Mouse (Mus musculus): ENCODE results near the gene Lyve1. TPM values are rescaled to one million over a fixed set of nuclear protein-coding genes. Genes with fewer than 3 reads are reported as not detected.

Gene Lyve1
- 29.3 and 55.9 TPM in 2 replicates for polyA plus RNA-seq (2012; rRNA removed; ENCODE audit: low replicate concordance)

GRCm38 (mm10) chr7:110862751-110863289 lies at the start of gene Lyve1:
Lyve1 (minus strand) TSS chr7:110863239.

DNA sequence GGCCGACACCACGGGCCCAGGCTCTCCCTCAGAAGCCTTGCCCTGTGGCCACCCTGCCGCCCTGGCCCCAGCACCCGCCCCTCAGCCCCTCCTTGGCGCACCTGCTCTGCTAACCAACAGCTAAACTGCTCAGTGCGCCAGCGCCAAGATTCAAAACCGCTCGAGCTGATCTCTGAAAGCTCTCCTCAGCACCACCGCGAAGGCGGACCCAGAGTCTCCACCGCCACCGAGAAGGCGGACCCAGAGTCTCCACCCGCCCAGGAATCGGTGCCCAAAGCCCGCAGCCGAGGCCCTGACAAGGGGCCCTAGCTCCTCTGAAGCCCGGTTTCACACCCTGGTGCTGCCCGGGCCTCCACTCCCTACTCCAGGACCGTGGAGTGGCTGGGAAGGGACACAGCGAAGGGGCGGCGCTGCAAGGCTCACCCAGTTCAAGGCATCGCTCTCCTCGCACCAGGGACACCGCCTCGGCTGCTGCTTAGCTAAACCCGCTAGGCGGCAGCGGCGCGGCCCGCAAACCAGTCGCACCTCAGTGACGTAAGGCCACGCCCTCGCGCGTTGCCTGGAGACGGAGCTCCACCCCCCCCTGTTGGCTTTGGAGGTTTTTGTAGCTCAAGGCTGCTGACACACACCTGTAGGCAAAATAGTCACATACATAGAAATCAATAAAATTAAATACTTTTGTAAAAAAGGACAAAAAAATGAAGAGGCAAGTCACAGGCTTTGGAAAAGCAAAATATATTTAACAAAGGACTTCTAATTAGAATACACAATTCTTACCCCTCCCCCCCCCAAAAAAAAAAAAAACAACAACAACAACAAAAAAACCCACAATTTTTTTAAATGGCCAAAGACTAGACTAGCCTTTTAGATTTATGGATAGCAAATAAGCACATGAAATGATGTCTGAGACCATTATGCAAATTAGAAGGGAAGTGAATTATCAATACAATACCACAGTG lies 18.8 kb downstream of the Lyve1 start, which contains the start of gene Rnf141:
Gene Rnf141, minus strand, starts transcription at position 542 of the 959 bp plus-strand sequence.

Other genes starting within 250 kb of the Lyve1 start
- gene Sbf2, start 248.3 kb downstream of the Lyve1 start, polyA plus RNA-seq (2012; rRNA removed; ENCODE audit: low replicate concordance): 11.7 and 18.4 TPM in 2 replicates
- gene Adm, start 235.6 kb downstream of the Lyve1 start, polyA plus RNA-seq (2012; rRNA removed; ENCODE audit: low replicate concordance): 13.8 and 16.6 TPM in 2 replicates
- gene Ampd3, start 95.0 kb downstream of the Lyve1 start, polyA plus RNA-seq (2012; rRNA removed; ENCODE audit: low replicate concordance): 15.7 and 23.7 TPM in 2 replicates
- gene Rnf141, start 18.8 kb downstream of the Lyve1 start, polyA plus RNA-seq (2012; rRNA removed; ENCODE audit: low replicate concordance): 12.8 and 39.1 TPM in 2 replicates
- gene Mrvi1, start 119.2 kb upstream of the Lyve1 start, polyA plus RNA-seq (2012; rRNA removed; ENCODE audit: low replicate concordance): 8.4 and 10.0 TPM in 2 replicates
- 11.0 and 19.5 TPM in 2 replicates for gene Ctr9, start 165.7 kb upstream of the Lyve1 start, polyA plus RNA-seq (2012; rRNA removed; ENCODE audit: low replicate concordance)
- gene Eif4g2, start 219.8 kb upstream of the Lyve1 start, polyA plus RNA-seq (2012; rRNA removed; ENCODE audit: low replicate concordance): 36.6 and 134 TPM in 2 replicates